Mouse (Mus musculus): ENCODE results near the gene Gm1673. TPM values are rescaled to one million over a fixed set of nuclear protein-coding genes. Genes with fewer than 3 reads are reported as not detected.

Gm1673 gene
- not detected for polyA plus RNA-seq (2017; shearing (Covaris generic))

GRCm38 (mm10) chr5:33983309-33984121, at the start of gene Gm1673:
Gene Gm1673, plus strand, starts transcription at chr5:33983433.

GRCm38 (mm10) chr5:33936120-33936707, 47.0 kb upstream of the Gm1673 start, which contains the start of gene Nelfa:
Gene Nelfa, minus strand, starts transcription at chr5:33936413.

GRCm38 (mm10) chr5:33995843-33996693, 12.8 kb downstream of the Gm1673 start, which contains the start of gene Nat8l:
Gene Nat8l, plus strand, starts transcription at chr5:33995984.

Other genes starting within 250 kb of the Gm1673 start
- gene Letm1, start 200.6 kb upstream of the Gm1673 start, polyA plus RNA-seq (2017; shearing (Covaris generic)): 35.7 TPM
- gene Nsd2, start 162.7 kb upstream of the Gm1673 start, polyA plus RNA-seq (2017; shearing (Covaris generic)): 10.4 TPM
- 60.7 TPM for gene Nelfa, start 47.0 kb upstream of the Gm1673 start, polyA plus RNA-seq (2017; shearing (Covaris generic))
- not detected for gene Nat8l, start 12.6 kb downstream of the Gm1673 start, polyA plus RNA-seq (2017; shearing (Covaris generic))
- gene Poln, start 186.0 kb downstream of the Gm1673 start, polyA plus RNA-seq (2017; shearing (Covaris generic)): 0.80 TPM
- gene Haus3, start 186.1 kb downstream of the Gm1673 start, polyA plus RNA-seq (2017; shearing (Covaris generic)): 105 TPM
- gene Mxd4, start 204.3 kb downstream of the Gm1673 start, polyA plus RNA-seq (2017; shearing (Covaris generic)): 49.1 TPM

All from inflammation-experienced regulatory T-cells, adult 16 weeks (primary cell).